Mouse (Mus musculus) bone marrow, adult 2 months (tissue): ENCODE results near the gene Ankk1. TPM values are rescaled to one million over a fixed set of nuclear protein-coding genes. Genes with fewer than 3 reads are reported as not detected.

Experiments
- H3K27ac ChIP-seq: fragments of 200-500 bp; 2 replicates; pipeline ENCODE4 v1.5.1; 2012; ENCODE audit warnings: low read depth, mild to moderate bottlenecking, control low read depth, inconsistent platforms, low read length; ENCODE audit not compliant: control insufficient read depth, poor library complexity, insufficient read depth
- H3K4me1 ChIP-seq: fragments of 200-500 bp; 2 replicates; pipeline ENCODE4 v1.6.1; 2011; ENCODE audit warnings: low read length; ENCODE audit not compliant: control insufficient read depth, insufficient read depth
- H3K4me3 ChIP-seq: fragments of 200-500 bp; replicated peaks from 2 replicates; pipeline ENCODE3; 2011; ENCODE audit warnings: mild to moderate bottlenecking, low read depth, low read length, control low read depth; ENCODE audit not compliant: control insufficient read depth
- CTCF ChIP-seq: fragments of 200-500 bp; IDR thresholded peaks from 2 replicates; pipeline ENCODE4 v1.5.1; 2011; ENCODE audit warnings: low read length, control low read depth; ENCODE audit not compliant: control insufficient read depth, insufficient read depth
- POLR2A ChIP-seq: fragments of 200-500 bp; IDR thresholded peaks from 2 replicates; pipeline ENCODE4 v1.6.1; 2011; ENCODE audit warnings: low read depth, mild to moderate bottlenecking, control low read depth, low read length, borderline replicate concordance; ENCODE audit not compliant: control insufficient read depth
- WGBS: fragments of 180-500 bp; shearing (Covaris S2); methylation state at CpG from one replicate; pipeline ENCODE4 v1.1.7; 2018; 5-methylcytosine and 5-hydroxymethylcytosine counted together
- polyA plus RNA-seq: library from polyadenylated mRNA; stranded (reverse); fragments of >200 nt; gene quantifications from 2 replicates; pipeline ENCODE4 v1.2.4, GENCODE M21; 2011; ENCODE audit warnings: low replicate concordance; ENCODE audit not compliant: missing spikeins, insufficient read depth, insufficient read length

Ankk1 gene
- polyA plus RNA-seq, 1 experiment, result not detected

DNA sequence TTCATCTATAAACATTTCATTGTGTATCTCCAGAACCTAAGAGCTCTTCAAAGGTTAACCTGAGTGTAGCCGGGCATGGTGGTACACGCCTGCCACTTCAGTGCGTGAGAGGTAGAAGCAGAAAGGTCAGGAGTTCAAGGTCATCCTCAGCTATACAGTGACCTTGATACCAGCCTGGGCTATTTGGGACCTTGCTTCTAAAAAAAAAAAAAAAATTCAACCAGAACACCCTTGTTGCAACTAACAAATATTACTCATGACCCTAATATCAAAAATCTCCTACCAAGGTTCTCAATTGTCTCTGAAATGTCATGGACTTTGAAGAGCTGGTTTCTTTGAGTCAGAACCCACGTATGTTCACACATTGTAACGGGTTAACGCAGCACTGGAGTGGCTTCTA, 42.0 kb downstream of the Ankk1 start:
- H3K4me1 ChIP-seq, result no peaks in the 10 kb centered on the region
- H3K27ac ChIP-seq, result no peak overlapping the region
- TF ChIP-seq POLR2A (no peak), CTCF (no peak)
- WGBS, result 82% methylated on average over 6 of the region's 6 CpGs
- no peak overlapping the region for H3K4me3 ChIP-seq

- Histone ChIP-seq H3K4me3 (no peak overlapping the region), H3K27ac (no peak overlapping the region), H3K4me1 (no peaks in the 10 kb centered on the region)
- TF ChIP-seq POLR2A (no peak), CTCF (no peak)
- 80% methylated on average over 3 of the region's 3 CpGs for WGBS
These were observed 42.8 kb downstream of the Ankk1 start for GRCm38 (mm10) chr9:49384041-49384440.

- H3K27ac ChIP-seq, result no peak overlapping the region
- no peak overlapping the region for H3K4me3 ChIP-seq
- no peaks in the 10 kb centered on the region for H3K4me1 ChIP-seq
- 73% methylated on average over 4 of the region's 4 CpGs for WGBS
- TF ChIP-seq POLR2A (no peak), CTCF (no peak)
These were observed 46.9 kb downstream of the Ankk1 start for GRCm38 (mm10) chr9:49379962-49380361.

DNA sequence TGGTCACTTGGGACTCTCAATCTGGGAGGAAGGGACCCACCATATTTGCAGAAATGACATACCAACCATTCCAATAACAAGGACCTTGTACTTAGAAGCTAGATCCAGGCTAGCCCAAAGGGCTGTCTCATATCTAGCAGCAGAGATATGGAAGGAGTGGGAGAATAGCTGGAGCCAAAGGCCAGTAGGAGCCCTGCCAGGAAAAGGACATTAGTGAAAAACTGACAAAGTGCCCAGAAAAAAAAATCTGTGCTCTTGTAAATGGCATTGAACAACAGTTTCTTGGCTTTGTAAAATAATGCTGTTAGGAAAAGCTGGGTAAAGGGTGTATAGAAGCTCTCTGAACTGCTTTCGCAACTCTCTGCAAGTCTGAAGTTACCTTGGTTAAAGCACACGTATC, 52.9 kb downstream of the Ankk1 start:
- TF ChIP-seq POLR2A (no peak), CTCF (no peak)
- WGBS, result 81% methylated on average over 2 of the region's 2 CpGs
- Histone ChIP-seq H3K4me3 (no peak overlapping the region), H3K4me1 (no peaks in the 10 kb centered on the region), H3K27ac (no peak overlapping the region)

DNA sequence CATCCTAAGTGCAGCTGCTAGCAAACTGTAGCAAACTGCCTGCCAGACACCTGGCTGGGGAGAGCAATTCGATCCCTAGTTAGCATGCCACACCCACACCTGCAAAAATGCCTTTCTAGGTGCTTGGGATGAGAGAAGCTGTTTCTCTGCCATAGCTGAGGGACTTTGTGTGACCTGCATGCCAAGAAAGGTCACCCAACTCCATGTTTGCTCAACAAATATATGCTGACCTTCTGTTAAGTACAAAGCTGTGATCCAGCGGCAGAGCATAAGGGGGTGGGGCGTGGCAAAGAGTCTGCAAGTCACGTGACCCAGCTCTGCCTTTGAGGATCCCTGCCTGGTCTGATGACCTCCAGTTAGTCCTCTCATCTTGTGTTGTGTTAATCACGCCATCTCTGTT, 61.1 kb downstream of the Ankk1 start:
- no peak for TF ChIP-seq POLR2A
- no peak for TF ChIP-seq CTCF
- no peak overlapping the region for H3K4me3 ChIP-seq
- H3K4me1 ChIP-seq, result no peaks in the 10 kb centered on the region
- WGBS, result 24% methylated on average over 5 of the region's 5 CpGs
- H3K27ac ChIP-seq, result no peak overlapping the region

Other genes with a start within 250 kb of the Ankk1 start
- gene Gm4894, start 176.5 kb downstream of the Ankk1 start, polyA plus RNA-seq, result not detected in 2 replicates
- not detected in 2 replicates for gene Drd2, start 86.4 kb downstream of the Ankk1 start, polyA plus RNA-seq
- gene Ttc12, start 59.2 kb upstream of the Ankk1 start, polyA plus RNA-seq, result 0.55 and 1.5 TPM in 2 replicates